Mouse (Mus musculus) cerebral cortex, adult 2 months (tissue): ENCODE results near the gene Edn2.

ENCODE experiments used
- WGBS: fragments of 180-500 bp; shearing (Covaris S2); methylation state at CpG from one replicate; pipeline ENCODE4 v1.1.7; 2018; 5-methylcytosine and 5-hydroxymethylcytosine counted together

Gene Edn2

GRCm38 (mm10) chr4:120212080-120212479 is 51.1 kb downstream of the Edn2 start:
- WGBS = 81% methylated on average over 6 of the region's 6 CpGs

GRCm38 (mm10) chr4:120212812-120213211 is 51.8 kb downstream of the Edn2 start:
- 65% methylated on average over 3 of the region's 3 CpGs for whole genome bisulfite sequencing

GRCm38 (mm10) chr4:120215915-120216591 is 55.0 kb downstream of the Edn2 start:
- 47% methylated on average over 10 of the region's 10 CpGs for WGBS
